Mouse (Mus musculus) kidney, postnatal 14 days (tissue): Measurements from ENCODE around the gene App.

Source experiments
- DNase-seq: peaks from one replicate; pipeline ENCODE4 v3.0.0; 2022; ENCODE audit warnings: mixed read lengths

The App gene

DNA sequence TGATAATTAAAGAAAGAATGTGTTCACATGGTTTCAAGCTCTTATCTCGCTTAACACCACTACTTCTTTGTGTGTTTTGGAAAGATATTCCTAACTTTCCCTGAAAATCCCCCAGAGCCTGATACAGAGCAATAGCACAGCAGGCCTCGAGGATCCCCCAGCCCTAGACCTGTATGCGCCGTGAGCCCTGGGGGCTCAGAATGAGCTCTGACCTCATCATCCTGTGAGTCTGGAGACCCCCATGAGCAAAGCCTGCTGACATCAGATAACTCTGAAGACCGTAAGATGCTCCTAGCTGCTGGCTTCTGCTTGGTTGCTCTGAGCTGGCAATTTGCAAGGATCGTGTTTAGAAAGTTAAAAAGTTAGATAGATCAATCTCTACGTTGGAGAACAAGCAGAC, 155.7 kb downstream of the App start:
- DNase-seq = no peak

DNA sequence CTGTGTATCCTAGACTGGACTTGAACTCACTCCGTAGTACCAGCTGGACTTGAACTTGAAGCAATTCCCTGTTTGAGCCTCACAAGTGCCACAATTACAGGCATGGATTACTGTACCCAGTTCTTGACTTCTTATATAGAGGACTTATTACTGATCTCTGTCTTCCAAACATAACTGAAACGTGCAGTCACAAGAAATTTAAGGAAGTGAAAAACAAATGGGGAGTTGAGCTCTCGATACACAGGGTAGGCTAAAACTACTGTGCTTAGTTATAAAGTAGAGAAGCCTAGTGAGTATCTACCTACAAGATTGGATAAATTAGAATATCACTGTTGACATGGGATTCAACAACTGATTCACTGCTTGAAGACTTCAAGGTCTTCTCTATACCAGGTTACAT, 160.9 kb downstream of the App start:
- DNase-seq = no peak

DNA sequence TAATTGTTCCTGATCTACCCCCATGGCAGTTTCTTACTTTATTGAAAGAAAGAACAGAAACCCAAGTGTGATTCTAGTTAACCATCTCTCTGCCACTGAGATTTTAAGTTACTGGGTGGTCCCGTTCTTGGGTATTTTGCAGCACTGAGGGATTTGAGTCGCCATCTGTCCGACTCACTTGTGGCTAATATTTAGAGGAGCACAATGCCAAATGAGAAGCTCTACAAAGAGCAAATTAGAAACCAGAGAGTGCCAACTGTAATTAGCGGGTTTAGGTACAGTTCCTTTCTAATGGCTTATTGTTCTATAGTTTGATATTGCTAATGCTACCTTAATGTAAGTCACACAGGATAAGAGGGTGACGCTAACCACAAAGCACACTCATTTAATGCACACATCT, 161.4 kb downstream of the App start:
- DNase-seq = no peak

- DNase-seq = no peak
Observed at GRCm38 (mm10) chr16:85010651-85011050, 162.9 kb downstream of the App start.

GRCm38 (mm10) chr16:85008866-85009645, 164.5 kb downstream of the App start:
- no peak for DNase-seq

GRCm38 (mm10) chr16:85001939-85002556, 171.5 kb downstream of the App start:
- DNase-seq = no peak

GRCm38 (mm10) chr16:85000304-85000703, 173.3 kb downstream of the App start:
- DNase-seq = no peak

DNA sequence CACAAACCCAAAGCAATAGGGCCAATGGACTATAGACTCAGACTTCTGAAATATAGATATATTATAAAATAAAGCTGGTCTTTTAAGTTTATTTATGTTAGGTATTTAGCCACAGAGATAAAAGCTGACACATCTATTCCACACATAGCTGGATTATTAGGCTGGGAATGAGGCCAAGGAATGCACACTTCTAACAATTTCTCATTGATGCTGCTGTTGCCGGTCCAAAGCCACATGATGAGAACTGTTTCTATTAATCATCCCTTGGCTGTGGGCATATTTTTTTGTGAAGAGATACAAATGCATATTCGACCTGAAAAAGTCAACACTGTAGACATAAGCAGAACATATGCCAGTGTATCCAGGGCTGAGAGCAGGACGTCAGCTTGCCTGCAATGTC, 176.0 kb downstream of the App start:
- DNase-seq = no peak

GRCm38 (mm10) chr16:84995441-84995867, 178.1 kb downstream of the App start:
- no peak for DNase-seq

- DNase-seq = peak; percentile 25
Observed at GRCm38 (mm10) chr16:84992888-84993287, 180.7 kb downstream of the App start.

DNA sequence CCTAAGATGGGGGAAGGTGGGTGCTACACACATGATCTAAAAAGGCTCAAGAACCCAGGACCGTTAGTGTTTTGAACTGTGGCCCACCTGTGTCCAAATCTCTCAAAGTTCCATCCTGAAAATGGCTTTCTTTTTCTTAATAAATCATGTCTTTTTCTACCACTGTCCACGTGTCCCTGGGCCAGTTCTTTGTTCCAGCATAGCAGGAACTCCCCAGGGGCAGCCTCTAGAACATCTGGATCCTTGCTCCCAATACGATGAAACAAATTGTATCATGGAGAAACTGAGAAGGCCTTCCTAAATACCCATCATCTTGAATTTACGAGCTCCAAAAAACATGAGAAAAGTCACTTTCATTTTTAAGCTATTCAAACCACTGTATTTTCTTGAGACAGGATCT, 182.6 kb downstream of the App start:
- no peak for DNase-seq

DNA sequence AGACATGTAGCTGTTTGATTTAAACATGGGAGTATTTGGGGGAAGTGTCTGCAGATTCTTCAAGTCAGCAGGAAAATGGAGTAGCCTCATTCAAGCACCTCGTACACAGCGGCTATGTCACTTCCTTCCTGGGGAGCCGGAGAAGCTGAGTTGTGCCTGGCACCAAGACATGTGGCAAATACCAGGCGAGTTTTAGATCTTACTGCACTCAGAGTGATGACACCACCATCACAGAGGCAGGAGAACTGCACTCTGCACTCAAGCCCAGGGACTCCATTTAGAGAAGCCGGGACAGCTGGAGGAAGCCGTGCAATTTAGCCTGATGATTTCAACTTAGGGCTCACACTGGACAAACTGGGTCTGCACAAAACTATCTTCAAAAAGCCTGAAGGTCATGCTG, 183.6 kb downstream of the App start:
- peak; percentile 19 for DNase-seq

GRCm38 (mm10) chr16:84989476-84989875, 184.1 kb downstream of the App start:
- DNase-seq = no peak

DNA sequence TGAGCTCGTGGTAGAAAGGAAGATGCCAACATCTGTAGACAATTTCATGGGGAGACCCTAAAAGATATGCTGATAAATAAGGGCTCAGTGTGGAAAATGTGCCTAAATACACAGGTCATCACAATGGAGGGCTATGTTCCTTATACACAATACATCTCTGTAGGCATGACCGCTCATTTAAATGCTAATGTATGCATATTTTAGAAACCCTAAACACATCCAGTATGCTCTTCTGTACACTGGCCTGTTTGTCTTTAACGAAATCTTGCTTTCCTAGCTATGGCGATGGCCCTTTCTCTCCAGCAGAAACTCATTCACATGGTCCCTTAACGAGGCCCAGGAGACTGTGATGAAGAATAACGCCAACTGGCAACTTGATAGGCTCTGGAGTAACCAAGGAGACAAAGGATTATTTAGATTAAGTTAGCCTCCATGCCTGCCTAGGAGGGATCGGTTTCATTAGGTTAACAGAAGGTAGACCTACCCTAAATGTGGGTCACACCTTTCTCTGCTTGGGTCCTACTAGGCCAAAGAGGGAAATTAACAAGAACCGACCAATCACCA, 185.8 kb downstream of the App start:
- DNase-seq = no peak

DNA sequence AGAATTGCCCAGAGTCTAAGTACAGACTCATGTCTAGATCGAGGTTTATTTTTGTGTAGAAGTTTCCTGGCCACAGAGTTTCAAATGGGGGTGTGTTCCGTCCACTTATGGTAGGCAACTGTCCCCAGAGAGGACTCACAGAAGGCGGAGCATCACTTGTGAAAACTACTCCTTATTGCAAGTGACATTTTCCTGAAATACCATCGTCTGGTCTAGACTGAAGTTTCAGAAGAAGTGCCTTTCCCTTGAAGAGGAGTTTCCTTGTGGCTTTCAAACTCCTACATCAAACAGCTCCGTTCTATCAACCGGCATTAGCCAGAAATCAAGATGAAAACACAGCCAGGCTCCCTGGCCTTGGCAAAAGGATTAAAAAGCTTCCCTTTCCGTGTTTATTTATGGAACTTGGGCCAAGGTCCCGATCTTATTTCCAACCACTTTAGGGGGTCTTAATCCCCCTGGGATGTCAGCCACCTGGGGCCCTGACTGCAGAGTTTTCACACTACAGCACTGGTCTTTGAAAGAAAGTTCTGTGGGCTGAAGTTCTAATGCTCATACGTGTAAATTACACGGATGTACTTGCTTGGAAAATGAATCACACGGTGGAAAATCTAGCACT, 187.4 kb downstream of the App start:
- no peak for DNase-seq

- no peak for DNase-seq
Observed at GRCm38 (mm10) chr16:84985340-84985739, 188.2 kb downstream of the App start.

- DNase-seq = no peak
Observed at GRCm38 (mm10) chr16:84983428-84983827, 190.1 kb downstream of the App start.

DNA sequence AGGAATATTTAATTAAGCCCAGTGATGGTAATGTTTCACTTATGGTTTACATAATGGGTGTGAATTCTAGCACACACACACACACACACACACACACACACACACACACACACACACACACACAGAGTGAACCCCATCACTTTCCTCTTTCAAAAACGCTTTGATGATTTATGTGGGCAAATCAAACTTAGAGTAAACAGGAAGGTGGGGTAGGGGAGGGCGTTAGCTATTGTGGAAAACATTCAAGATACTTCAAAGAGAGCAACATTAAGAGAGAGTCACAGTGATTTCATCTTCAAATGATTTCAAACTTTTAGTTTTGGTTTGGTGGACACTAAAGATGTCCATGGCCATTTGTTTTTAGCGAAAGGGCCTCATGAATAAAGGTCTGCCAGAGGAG, 191.0 kb downstream of the App start:
- no peak for DNase-seq

- DNase-seq = no peak
Observed at GRCm38 (mm10) chr16:84978589-84978988, 195.0 kb downstream of the App start.

DNA sequence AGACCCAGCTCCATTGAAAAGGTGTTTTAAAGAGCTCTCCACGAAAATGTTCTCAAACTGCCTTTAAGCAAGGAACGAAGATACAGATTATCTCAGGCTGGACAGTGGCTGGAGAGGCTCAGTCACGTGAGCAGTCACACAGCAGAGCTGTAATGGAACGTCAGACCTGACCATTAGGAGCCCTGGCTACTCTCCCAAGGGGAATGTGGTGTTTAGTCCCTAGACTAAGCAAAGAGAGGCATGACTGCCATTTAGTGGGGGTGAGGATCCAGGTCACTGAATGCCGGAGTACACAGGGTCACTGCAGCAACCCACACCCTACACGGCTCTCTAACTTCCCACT, 199.4 kb downstream of the App start:
- no peak for DNase-seq

- DNase-seq = no peak
Observed at GRCm38 (mm10) chr16:84973446-84974175, 200.0 kb downstream of the App start.

DNA sequence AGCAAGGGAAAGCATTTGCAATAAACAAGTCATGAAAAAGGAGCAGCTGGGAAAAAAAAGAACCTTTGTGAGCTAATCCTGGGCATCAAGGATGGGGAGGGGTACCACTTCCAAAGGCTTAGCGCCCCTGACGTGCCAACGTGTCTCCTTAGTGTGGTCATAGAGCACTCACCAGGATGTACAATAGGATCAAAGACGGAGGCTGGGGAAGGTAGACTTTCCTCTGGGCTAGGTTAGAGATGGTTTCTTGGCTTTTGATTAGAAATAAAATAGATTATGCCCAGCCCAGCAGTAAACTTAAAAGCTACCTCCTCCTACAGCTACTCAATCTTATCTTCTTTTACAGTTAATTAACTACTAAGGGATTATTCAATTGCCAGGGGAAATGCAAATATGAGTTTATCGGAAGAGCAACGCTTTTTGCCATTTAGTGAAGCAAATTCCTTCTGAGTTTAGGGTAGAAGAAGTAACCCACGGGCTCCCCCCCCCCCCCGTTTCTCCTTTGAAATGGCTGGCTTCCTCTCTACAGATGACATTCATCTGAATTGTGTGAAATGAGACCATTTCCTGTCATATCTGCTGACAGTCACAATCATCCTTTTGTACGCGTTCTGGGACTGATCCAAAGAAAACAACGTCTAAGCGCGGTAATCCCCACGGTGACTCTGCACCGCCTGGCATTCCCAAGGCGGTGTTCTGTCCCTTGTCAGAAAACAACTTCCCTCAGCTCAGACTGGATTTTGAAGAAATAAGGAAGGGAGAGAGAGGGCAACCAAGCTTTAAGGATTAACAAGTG, 201.8 kb downstream of the App start:
- peak; percentile 65 for DNase-seq
